Mouse (Mus musculus): ENCODE data around the gene Mlec. TPM values are rescaled to one million over a fixed set of nuclear protein-coding genes. Genes with fewer than 3 reads are reported as not detected.

Gene Mlec
- polyA plus RNA-seq, 1 experiment = 60.3 TPM

GRCm38 (mm10) chr5:115181248-115181940, 23.4 kb upstream of the Mlec start:
- Histone ChIP-seq H3K27ac (ENCODE audit: insufficient read depth, low read depth, low read length) (no peak overlapping the region), H3K4me1 (ENCODE audit: control insufficient read depth, insufficient read depth, low read length) (no peaks in the 10 kb centered on the region), H3K4me3 (ENCODE audit: insufficient read depth, low read length) (no peak overlapping the region)
- TF ChIP-seq CTCF (IDR thresholded peaks at IDR 0.05; ENCODE audit: low read depth, low read length) (no peak), POLR2A (IDR thresholded peaks at IDR 0.05; ENCODE audit: borderline replicate concordance, low read depth, low read length) (no peak)

DNA sequence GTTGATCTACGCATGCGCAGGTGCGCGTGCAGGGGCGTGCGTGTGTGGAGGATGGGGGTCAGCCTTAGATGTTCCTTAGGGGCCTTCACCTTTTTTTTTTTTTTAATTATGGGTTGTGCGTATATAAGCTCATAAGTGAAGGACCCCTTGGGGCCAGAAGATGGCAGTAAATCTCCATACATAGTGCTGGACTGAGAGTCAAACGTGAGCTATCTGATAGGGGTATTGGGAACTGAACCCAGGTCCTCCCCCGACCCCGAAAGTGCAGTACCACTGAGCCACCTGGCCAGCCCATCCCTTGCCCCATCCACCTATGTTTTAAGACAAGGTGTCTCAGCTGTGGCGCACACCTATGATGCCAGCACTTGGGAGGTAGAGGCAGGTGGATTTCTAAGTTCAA, 21.6 kb upstream of the Mlec start:
- Histone ChIP-seq H3K27ac (ENCODE audit: insufficient read depth, low read depth, low read length) (no peak overlapping the region), H3K4me3 (ENCODE audit: insufficient read depth, low read length) (no peak overlapping the region), H3K4me1 (ENCODE audit: control insufficient read depth, insufficient read depth, low read length) (no peaks in the 10 kb centered on the region)
- TF ChIP-seq POLR2A (IDR thresholded peaks at IDR 0.05; ENCODE audit: borderline replicate concordance, low read depth, low read length) (no peak), CTCF (IDR thresholded peaks at IDR 0.05; ENCODE audit: low read depth, low read length) (no peak)

DNA sequence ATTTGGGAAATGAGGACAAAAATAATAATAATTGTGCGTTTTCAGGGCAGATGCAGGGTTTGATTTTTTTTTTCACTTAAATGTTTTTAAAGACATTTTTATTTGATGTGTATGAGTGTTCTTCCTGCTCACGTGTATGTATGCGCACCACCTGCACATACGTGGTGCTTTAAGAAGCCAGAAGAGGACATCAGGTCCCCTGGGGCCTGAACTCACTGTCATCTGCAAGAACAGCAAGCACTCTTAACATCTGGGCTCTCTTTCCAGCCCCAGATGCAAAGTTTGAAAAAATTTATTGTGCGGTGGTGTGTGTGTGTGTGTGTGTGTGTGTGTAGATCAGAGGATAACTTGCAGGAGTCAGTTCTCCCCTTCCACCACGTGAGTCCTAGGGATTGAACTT, 19.9 kb upstream of the Mlec start:
- H3K4me1 ChIP-seq (ENCODE audit: control insufficient read depth, insufficient read depth, low read length) = no peaks in the 10 kb centered on the region
- TF ChIP-seq POLR2A (IDR thresholded peaks at IDR 0.05; ENCODE audit: borderline replicate concordance, low read depth, low read length) (no peak), CTCF (IDR thresholded peaks at IDR 0.05; ENCODE audit: low read depth, low read length) (no peak)
- no peak overlapping the region for H3K27ac ChIP-seq (ENCODE audit: insufficient read depth, low read depth, low read length)
- no peak overlapping the region for H3K4me3 ChIP-seq (ENCODE audit: insufficient read depth, low read length)

DNA sequence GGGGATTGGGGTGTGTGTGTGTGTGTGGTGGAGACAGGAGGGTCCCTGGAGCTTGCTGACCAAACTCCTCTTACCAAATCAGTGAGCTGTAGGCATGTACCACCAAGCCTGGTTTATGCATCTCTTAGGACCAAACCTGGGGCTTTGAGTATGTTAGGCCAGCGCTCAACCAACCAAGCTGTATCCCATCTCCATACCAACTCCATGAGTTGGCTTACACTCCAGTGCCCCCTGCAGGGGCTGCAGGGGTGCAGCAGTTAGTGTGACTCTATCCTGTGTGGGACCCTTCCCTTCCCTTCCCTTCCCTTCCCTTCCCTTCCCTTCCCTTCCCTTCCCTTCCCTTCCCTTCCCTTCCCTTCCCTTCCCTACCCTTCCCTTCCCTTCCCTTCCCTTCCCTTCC, 16.6 kb upstream of the Mlec start:
- Histone ChIP-seq H3K27ac (ENCODE audit: insufficient read depth, low read depth, low read length) (no peak overlapping the region), H3K4me3 (ENCODE audit: insufficient read depth, low read length) (no peak overlapping the region), H3K4me1 (ENCODE audit: control insufficient read depth, insufficient read depth, low read length) (no peaks in the 10 kb centered on the region)
- TF ChIP-seq POLR2A (IDR thresholded peaks at IDR 0.05; ENCODE audit: borderline replicate concordance, low read depth, low read length) (no peak), CTCF (IDR thresholded peaks at IDR 0.05; ENCODE audit: low read depth, low read length) (no peak)

- Histone ChIP-seq H3K4me3 (ENCODE audit: insufficient read depth, low read length) (no peak overlapping the region), H3K27ac (ENCODE audit: insufficient read depth, low read depth, low read length) (no peak overlapping the region), H3K4me1 (ENCODE audit: control insufficient read depth, insufficient read depth, low read length) (peaks cover 7% of the 10 kb centered on the region)
- TF ChIP-seq POLR2A (IDR thresholded peaks at IDR 0.05; ENCODE audit: borderline replicate concordance, low read depth, low read length) = no peak
- no peak for TF ChIP-seq CTCF (IDR thresholded peaks at IDR 0.05; ENCODE audit: low read depth, low read length)
Observed at GRCm38 (mm10) chr5:115170150-115170549, 12.2 kb upstream of the Mlec start.

- Histone ChIP-seq H3K4me3 (ENCODE audit: insufficient read depth, low read length) (no peak overlapping the region), H3K4me1 (ENCODE audit: control insufficient read depth, insufficient read depth, low read length) (peaks cover 7% of the 10 kb centered on the region), H3K27ac (ENCODE audit: insufficient read depth, low read depth, low read length) (no peak overlapping the region)
- TF ChIP-seq POLR2A (IDR thresholded peaks at IDR 0.05; ENCODE audit: borderline replicate concordance, low read depth, low read length) (no peak), CTCF (IDR thresholded peaks at IDR 0.05; ENCODE audit: low read depth, low read length) (no peak)
Observed at GRCm38 (mm10) chr5:115168641-115169415, 10.8 kb upstream of the Mlec start.

- TF ChIP-seq CTCF (IDR thresholded peaks at IDR 0.05; ENCODE audit: low read depth, low read length) (no peak), POLR2A (IDR thresholded peaks at IDR 0.05; ENCODE audit: borderline replicate concordance, low read depth, low read length) (no peak)
- no peak overlapping the region for H3K4me3 ChIP-seq (ENCODE audit: insufficient read depth, low read length)
- no peak overlapping the region for H3K27ac ChIP-seq (ENCODE audit: insufficient read depth, low read depth, low read length)
- H3K4me1 ChIP-seq (ENCODE audit: control insufficient read depth, insufficient read depth, low read length) = peaks cover 7% of the 10 kb centered on the region
Observed at GRCm38 (mm10) chr5:115167396-115167795, 9.4 kb upstream of the Mlec start.

- Histone ChIP-seq H3K4me1 (ENCODE audit: control insufficient read depth, insufficient read depth, low read length) (peaks cover 7% of the 10 kb centered on the region), H3K4me3 (ENCODE audit: insufficient read depth, low read length) (no peak overlapping the region), H3K27ac (ENCODE audit: insufficient read depth, low read depth, low read length) (no peak overlapping the region)
- TF ChIP-seq POLR2A (IDR thresholded peaks at IDR 0.05; ENCODE audit: borderline replicate concordance, low read depth, low read length) = no peak
- no peak for TF ChIP-seq CTCF (IDR thresholded peaks at IDR 0.05; ENCODE audit: low read depth, low read length)
Observed at GRCm38 (mm10) chr5:115166815-115167194, 8.8 kb upstream of the Mlec start.

DNA sequence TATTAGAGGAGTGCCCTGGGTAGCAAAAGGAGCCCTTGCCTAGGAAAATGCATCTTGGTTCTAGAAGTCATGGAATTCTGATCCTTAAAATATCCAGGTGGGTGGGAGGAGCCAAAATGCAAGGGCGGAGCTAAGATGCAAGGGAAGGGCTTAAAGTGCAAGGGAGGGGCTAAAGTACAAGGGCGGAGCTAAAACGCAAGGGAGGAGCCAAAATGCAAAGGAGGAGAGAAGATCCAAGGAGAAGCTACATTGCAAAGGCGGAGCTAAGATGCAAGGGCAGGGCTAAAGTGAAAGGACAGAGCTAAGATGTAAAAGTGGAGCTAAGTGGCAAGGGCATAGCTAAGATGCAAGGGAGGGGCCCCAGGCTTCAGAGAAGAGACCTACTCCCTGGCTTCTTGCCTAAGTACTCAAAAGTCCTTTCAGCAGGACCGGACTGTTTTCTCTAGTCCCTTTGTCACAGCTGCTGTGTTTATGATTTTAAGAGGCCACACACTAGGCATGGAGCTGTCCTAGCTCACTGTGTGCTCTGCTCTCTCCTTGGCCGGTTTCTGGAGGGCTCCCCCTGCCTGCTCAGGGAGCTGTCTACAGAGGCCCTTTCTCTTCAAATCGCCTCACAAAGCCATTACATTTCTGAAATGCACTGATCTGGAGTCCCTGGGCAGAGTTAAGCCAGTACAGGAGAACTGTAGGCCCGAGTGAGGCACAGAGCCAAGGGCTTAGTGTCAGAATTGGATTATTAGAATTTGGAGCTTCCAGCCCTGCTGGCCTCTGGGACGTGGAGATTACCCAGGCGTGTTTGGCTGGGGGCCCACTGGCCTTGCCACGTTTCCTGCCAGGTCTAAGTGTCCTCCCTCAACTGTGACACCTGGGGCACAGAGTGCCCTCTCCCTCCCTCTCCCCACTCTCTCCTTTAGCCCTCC, 8.2 kb upstream of the Mlec start:
- TF ChIP-seq CTCF (IDR thresholded peaks at IDR 0.05; ENCODE audit: low read depth, low read length) = no peak
- no peak for TF ChIP-seq POLR2A (IDR thresholded peaks at IDR 0.05; ENCODE audit: borderline replicate concordance, low read depth, low read length)
- Histone ChIP-seq H3K4me1 (ENCODE audit: control insufficient read depth, insufficient read depth, low read length) (peaks cover 10% of the 10 kb centered on the region), H3K4me3 (ENCODE audit: insufficient read depth, low read length) (no peak overlapping the region), H3K27ac (ENCODE audit: insufficient read depth, low read depth, low read length) (no peak overlapping the region)

All from bone marrow macrophage, adult 2 months (primary cell).